Mouse (Mus musculus): ENCODE results near the gene Accsl. TPM values are rescaled to one million over a fixed set of nuclear protein-coding genes. Genes with fewer than 3 reads are reported as not detected.

Gene Accsl
- polyA plus RNA-seq, 1 experiment, result 1.3 TPM

GRCm38 (mm10) chr2:93889071-93889470, 20.1 kb upstream of the Accsl start:
- no peaks in the 10 kb centered on the region for H3K36me3 ChIP-seq (ENCODE audit: control insufficient read depth, insufficient read depth, low read length, poor library complexity, severe bottlenecking)
- no peaks in the 10 kb centered on the region for H3K9me3 ChIP-seq (replicated peaks; ENCODE audit: control insufficient read depth, insufficient read depth, low read length, poor library complexity, severe bottlenecking)
- no peak overlapping the region for H3K9ac ChIP-seq (ENCODE audit: low read depth, poor library complexity, severe bottlenecking)
- H3K27me3 ChIP-seq (ENCODE audit: control insufficient read depth, insufficient read depth, low read length, poor library complexity, severe bottlenecking), result no peaks in the 10 kb centered on the region
- no peak overlapping the region for H3K27ac ChIP-seq (ENCODE audit: insufficient read depth, low read length)
- TF ChIP-seq EP300 (IDR thresholded peaks at IDR 0.05; ENCODE audit: insufficient read depth, low read depth, low read length) (no peak), CTCF (IDR thresholded peaks at IDR 0.05; ENCODE audit: low read depth, low read length) (no peak), POLR2A (IDR thresholded peaks at IDR 0.05; ENCODE audit: insufficient read depth, low read length) (no peak)
- H3K4me3 ChIP-seq (ENCODE audit: low read depth, low read length), result no peak overlapping the region
- peaks cover 2% of the 10 kb centered on the region for H3K4me1 ChIP-seq (ENCODE audit: control insufficient read depth, insufficient read depth, low read length)

GRCm38 (mm10) chr2:93888366-93888765, 19.4 kb upstream of the Accsl start:
- no peak overlapping the region for H3K27ac ChIP-seq (ENCODE audit: insufficient read depth, low read length)
- TF ChIP-seq EP300 (IDR thresholded peaks at IDR 0.05; ENCODE audit: insufficient read depth, low read depth, low read length) (no peak), POLR2A (IDR thresholded peaks at IDR 0.05; ENCODE audit: insufficient read depth, low read length) (no peak), CTCF (IDR thresholded peaks at IDR 0.05; ENCODE audit: low read depth, low read length) (no peak)

GRCm38 (mm10) chr2:93887273-93887672, 18.3 kb upstream of the Accsl start:
- Histone ChIP-seq H3K9ac (ENCODE audit: low read depth, poor library complexity, severe bottlenecking) (no peak overlapping the region), H3K4me3 (ENCODE audit: low read depth, low read length) (no peak overlapping the region), H3K9me3 (replicated peaks; ENCODE audit: control insufficient read depth, insufficient read depth, low read length, poor library complexity, severe bottlenecking) (no peaks in the 10 kb centered on the region), H3K27ac (ENCODE audit: insufficient read depth, low read length) (no peak overlapping the region), H3K27me3 (ENCODE audit: control insufficient read depth, insufficient read depth, low read length, poor library complexity, severe bottlenecking) (no peaks in the 10 kb centered on the region), H3K36me3 (ENCODE audit: control insufficient read depth, insufficient read depth, low read length, poor library complexity, severe bottlenecking) (no peaks in the 10 kb centered on the region), H3K4me1 (ENCODE audit: control insufficient read depth, insufficient read depth, low read length) (peaks cover 2% of the 10 kb centered on the region)
- TF ChIP-seq POLR2A (IDR thresholded peaks at IDR 0.05; ENCODE audit: insufficient read depth, low read length) (no peak), CTCF (IDR thresholded peaks at IDR 0.05; ENCODE audit: low read depth, low read length) (no peak), EP300 (IDR thresholded peaks at IDR 0.05; ENCODE audit: insufficient read depth, low read depth, low read length) (no peak)

More at GRCm38 (mm10) chr2:93888366-93888765, 19.4 kb upstream of the Accsl start:
- H3K27me3 ChIP-seq (ENCODE audit: control insufficient read depth, insufficient read depth, low read length, poor library complexity, severe bottlenecking), result no peaks in the 10 kb centered on the region
- H3K9me3 ChIP-seq (replicated peaks; ENCODE audit: control insufficient read depth, insufficient read depth, low read length, poor library complexity, severe bottlenecking), result no peaks in the 10 kb centered on the region
- H3K36me3 ChIP-seq (ENCODE audit: control insufficient read depth, insufficient read depth, low read length, poor library complexity, severe bottlenecking), result no peaks in the 10 kb centered on the region
- H3K9ac ChIP-seq (ENCODE audit: low read depth, poor library complexity, severe bottlenecking), result no peak overlapping the region
- peaks cover 2% of the 10 kb centered on the region for H3K4me1 ChIP-seq (ENCODE audit: control insufficient read depth, insufficient read depth, low read length)
- no peak overlapping the region for H3K4me3 ChIP-seq (ENCODE audit: low read depth, low read length)

GRCm38 (mm10) chr2:93886013-93886794, 17.2 kb upstream of the Accsl start:
- no peaks in the 10 kb centered on the region for H3K27me3 ChIP-seq (ENCODE audit: control insufficient read depth, insufficient read depth, low read length, poor library complexity, severe bottlenecking)
- H3K4me1 ChIP-seq (ENCODE audit: control insufficient read depth, insufficient read depth, low read length), result no peaks in the 10 kb centered on the region
- no peaks in the 10 kb centered on the region for H3K36me3 ChIP-seq (ENCODE audit: control insufficient read depth, insufficient read depth, low read length, poor library complexity, severe bottlenecking)
- TF ChIP-seq EP300 (IDR thresholded peaks at IDR 0.05; ENCODE audit: insufficient read depth, low read depth, low read length) (no peak), CTCF (IDR thresholded peaks at IDR 0.05; ENCODE audit: low read depth, low read length) (no peak), POLR2A (IDR thresholded peaks at IDR 0.05; ENCODE audit: insufficient read depth, low read length) (no peak)
- H3K9ac ChIP-seq (ENCODE audit: low read depth, poor library complexity, severe bottlenecking), result no peak overlapping the region
- no peak overlapping the region for H3K4me3 ChIP-seq (ENCODE audit: low read depth, low read length)
- no peaks in the 10 kb centered on the region for H3K9me3 ChIP-seq (replicated peaks; ENCODE audit: control insufficient read depth, insufficient read depth, low read length, poor library complexity, severe bottlenecking)
- H3K27ac ChIP-seq (ENCODE audit: insufficient read depth, low read length), result no peak overlapping the region

- Histone ChIP-seq H3K27me3 (ENCODE audit: control insufficient read depth, insufficient read depth, low read length, poor library complexity, severe bottlenecking) (no peaks in the 10 kb centered on the region), H3K27ac (ENCODE audit: insufficient read depth, low read length) (no peak overlapping the region), H3K4me3 (ENCODE audit: low read depth, low read length) (no peak overlapping the region), H3K9me3 (replicated peaks; ENCODE audit: control insufficient read depth, insufficient read depth, low read length, poor library complexity, severe bottlenecking) (no peaks in the 10 kb centered on the region), H3K4me1 (ENCODE audit: control insufficient read depth, insufficient read depth, low read length) (no peaks in the 10 kb centered on the region), H3K36me3 (ENCODE audit: control insufficient read depth, insufficient read depth, low read length, poor library complexity, severe bottlenecking) (no peaks in the 10 kb centered on the region), H3K9ac (ENCODE audit: low read depth, poor library complexity, severe bottlenecking) (no peak overlapping the region)
- TF ChIP-seq CTCF (IDR thresholded peaks at IDR 0.05; ENCODE audit: low read depth, low read length) (peak; percentile 6), POLR2A (IDR thresholded peaks at IDR 0.05; ENCODE audit: insufficient read depth, low read length) (no peak), EP300 (IDR thresholded peaks at IDR 0.05; ENCODE audit: insufficient read depth, low read depth, low read length) (no peak)
These were observed 14.1 kb upstream of the Accsl start for GRCm38 (mm10) chr2:93883066-93883465.

- TF ChIP-seq EP300 (IDR thresholded peaks at IDR 0.05; ENCODE audit: insufficient read depth, low read depth, low read length) (no peak), CTCF (IDR thresholded peaks at IDR 0.05; ENCODE audit: low read depth, low read length) (no peak), POLR2A (IDR thresholded peaks at IDR 0.05; ENCODE audit: insufficient read depth, low read length) (no peak)
- H3K36me3 ChIP-seq (ENCODE audit: control insufficient read depth, insufficient read depth, low read length, poor library complexity, severe bottlenecking), result no peaks in the 10 kb centered on the region
- no peak overlapping the region for H3K27ac ChIP-seq (ENCODE audit: insufficient read depth, low read length)
- H3K4me1 ChIP-seq (ENCODE audit: control insufficient read depth, insufficient read depth, low read length), result no peaks in the 10 kb centered on the region
- H3K9me3 ChIP-seq (replicated peaks; ENCODE audit: control insufficient read depth, insufficient read depth, low read length, poor library complexity, severe bottlenecking), result no peaks in the 10 kb centered on the region
- no peak overlapping the region for H3K9ac ChIP-seq (ENCODE audit: low read depth, poor library complexity, severe bottlenecking)
- no peaks in the 10 kb centered on the region for H3K27me3 ChIP-seq (ENCODE audit: control insufficient read depth, insufficient read depth, low read length, poor library complexity, severe bottlenecking)
- no peak overlapping the region for H3K4me3 ChIP-seq (ENCODE audit: low read depth, low read length)
These were observed 12.8 kb upstream of the Accsl start for GRCm38 (mm10) chr2:93881640-93882367.

All from ES-Bruce4 (cell line).